Mouse (Mus musculus) liver, embryonic 16.5 days (tissue): Measurements from ENCODE around the gene Zranb3. TPM values are rescaled to one million over a fixed set of nuclear protein-coding genes. Genes with fewer than 3 reads are reported as not detected.

Source experiments
- ATAC-seq: fragments of 200-750 bp; cut with Nextera tagmentation; 2 replicates; pipeline ENCODE4 v1.8.0; 2017; ENCODE audit warnings: low read depth, mild to moderate bottlenecking, moderate number of reproducible peaks, moderate library complexity
- H3K27ac ChIP-seq: fragments of 300-500 bp; sonication (generic); 2 replicates; pipeline ENCODE4 v1.5.1; 2014; ENCODE audit warnings: mild to moderate bottlenecking, low read length
- H3K27me3 ChIP-seq: fragments of 300-500 bp; sonication (generic); 2 replicates; pipeline ENCODE4 v1.6.1; 2014; ENCODE audit warnings: low read depth, low read length, mixed read lengths; ENCODE audit not compliant: control insufficient read depth, insufficient read depth
- H3K36me3 ChIP-seq: fragments of 300-500 bp; sonication (generic); 2 replicates; pipeline ENCODE4 v1.6.1; 2014; ENCODE audit warnings: mild to moderate bottlenecking; ENCODE audit not compliant: control insufficient read depth, insufficient read depth
- H3K4me1 ChIP-seq: fragments of 300-500 bp; sonication (generic); 2 replicates; pipeline ENCODE4 v1.6.1; 2014; ENCODE audit warnings: low read depth, low read length, mixed read lengths; ENCODE audit not compliant: control insufficient read depth
- H3K4me2 ChIP-seq: fragments of 300-500 bp; sonication (generic); 2 replicates; pipeline ENCODE4 v1.6.1; 2014; ENCODE audit warnings: low read depth, low read length, mixed read lengths
- H3K4me3 ChIP-seq: fragments of 300-500 bp; sonication (generic); 2 replicates; pipeline ENCODE4 v1.5.1; 2014; ENCODE audit warnings: low read depth, mild to moderate bottlenecking, low read length
- H3K9ac ChIP-seq: fragments of 300-500 bp; sonication (generic); 2 replicates; pipeline ENCODE4 v1.6.1; 2014; ENCODE audit warnings: low read depth, low read length
- H3K9me3 ChIP-seq: fragments of 300-500 bp; sonication (generic); replicated peaks from 2 replicates; pipeline ENCODE4 v1.6.1; 2016; ENCODE audit warnings: low read length; ENCODE audit not compliant: control insufficient read depth
- WGBS: fragments of 180-500 bp; shearing (Covaris S2); extraction: QIAGEN DNeasy Blood & Tissue Kit; methylation state at CpG from one replicate; pipeline ENCODE4 v1.1.7; 2014; ENCODE audit not compliant: insufficient replicate concordance; 5-methylcytosine and 5-hydroxymethylcytosine counted together
- polyA plus RNA-seq: library from polyadenylated mRNA; unstranded; fragments of >200 nt; fragmentation: Nextera tagmentation; extraction: Ambion mirVana; gene quantifications from 2 replicates; pipeline ENCODE4 v1.2.1, GENCODE M21; 2015

Zranb3 gene
- polyA plus RNA-seq, 1 experiment from 2014 or later = 3.4 TPM

GRCm38 (mm10) chr1:127913116-127913515 lies 189.7 kb downstream of the Zranb3 start:
- Histone ChIP-seq H3K4me1 (no peaks in the 10 kb centered on the region), H3K4me2 (no peak overlapping the region), H3K27me3 (no peaks in the 10 kb centered on the region), H3K4me3 (no peak overlapping the region), H3K27ac (no peak overlapping the region), H3K9ac (no peak overlapping the region), H3K9me3 (no peaks in the 10 kb centered on the region), H3K36me3 (no peaks in the 10 kb centered on the region; the same call in 1 of the 2 replicates)
- no peak for ATAC-seq
- 78% methylated on average over 4 of the region's 4 CpGs for WGBS

- peaks cover 13% of the 10 kb centered on the region for H3K36me3 ChIP-seq
- H3K9ac ChIP-seq = no peak overlapping the region
- H3K27me3 ChIP-seq = no peaks in the 10 kb centered on the region
- H3K27ac ChIP-seq = no peak overlapping the region
- no peak overlapping the region for H3K4me3 ChIP-seq
- no peaks in the 10 kb centered on the region for H3K9me3 ChIP-seq
- H3K4me2 ChIP-seq = no peak overlapping the region
- ATAC-seq = no peak
- no peaks in the 10 kb centered on the region for H3K4me1 ChIP-seq
- WGBS = 83% methylated on average over 2 of the region's 2 CpGs
Observed at GRCm38 (mm10) chr1:127904774-127905385, 198.0 kb downstream of the Zranb3 start.

Other genes starting within 250 kb of the Zranb3 start
- gene Map3k19, start 248.0 kb downstream of the Zranb3 start, polyA plus RNA-seq = not detected in 2 replicates
- gene Rab3gap1, start 234.3 kb downstream of the Zranb3 start, polyA plus RNA-seq = 9.3 and 9.9 TPM in 2 replicates
- gene R3hdm1, start 254 bp upstream of the Zranb3 start, polyA plus RNA-seq = 31.5 and 33.1 TPM in 2 replicates
- 28.1 and 28.5 TPM in 2 replicates for gene Ubxn4, start 140.9 kb upstream of the Zranb3 start, polyA plus RNA-seq
- 0.06 and 0.71 TPM in 2 replicates for gene Lct, start 225.3 kb upstream of the Zranb3 start, polyA plus RNA-seq